Mouse (Mus musculus) CH12F3 (cell line): ENCODE results near the gene Nvl.

Experiments used
- in situ Hi-C: fragments of 300-500 bp; cut with MboI; formaldehyde crosslinking; loops from 2 replicates; pipeline ENCODE4 v1.14.3; 2020; ENCODE audit warnings: low sequenced_read_pairs

The Nvl gene

DNA sequence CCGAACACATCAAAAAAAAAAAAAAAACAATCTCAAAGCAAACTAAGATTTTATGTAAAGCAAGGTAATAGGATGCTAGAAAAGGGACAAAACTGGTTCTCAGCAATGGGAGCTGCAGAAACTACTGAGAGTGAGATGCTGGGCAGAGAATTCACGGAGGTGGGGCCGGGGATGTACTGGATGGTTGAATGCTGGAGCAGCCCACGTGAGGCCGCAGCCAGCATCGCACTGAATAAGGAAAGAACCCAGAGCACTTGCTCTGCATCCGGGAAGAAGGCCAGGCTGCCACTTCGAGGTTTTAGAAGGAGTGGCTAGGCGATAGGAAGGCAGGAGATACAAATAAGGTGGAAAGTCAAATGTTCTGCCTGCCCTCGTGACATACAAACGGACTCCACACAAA, 74.3 kb downstream of the Nvl start:
- in situ Hi-C loops: no loop called here

- in situ Hi-C loops: no loop called here
Measured at GRCm38 (mm10) chr1:181068344-181068743, 75.7 kb downstream of the Nvl start.

- in situ Hi-C loops: no loop called here
Measured at GRCm38 (mm10) chr1:181064648-181065047, 79.4 kb downstream of the Nvl start.

- in situ Hi-C loops: no loop called here
Measured at GRCm38 (mm10) chr1:181063991-181064390, 80.0 kb downstream of the Nvl start.

DNA sequence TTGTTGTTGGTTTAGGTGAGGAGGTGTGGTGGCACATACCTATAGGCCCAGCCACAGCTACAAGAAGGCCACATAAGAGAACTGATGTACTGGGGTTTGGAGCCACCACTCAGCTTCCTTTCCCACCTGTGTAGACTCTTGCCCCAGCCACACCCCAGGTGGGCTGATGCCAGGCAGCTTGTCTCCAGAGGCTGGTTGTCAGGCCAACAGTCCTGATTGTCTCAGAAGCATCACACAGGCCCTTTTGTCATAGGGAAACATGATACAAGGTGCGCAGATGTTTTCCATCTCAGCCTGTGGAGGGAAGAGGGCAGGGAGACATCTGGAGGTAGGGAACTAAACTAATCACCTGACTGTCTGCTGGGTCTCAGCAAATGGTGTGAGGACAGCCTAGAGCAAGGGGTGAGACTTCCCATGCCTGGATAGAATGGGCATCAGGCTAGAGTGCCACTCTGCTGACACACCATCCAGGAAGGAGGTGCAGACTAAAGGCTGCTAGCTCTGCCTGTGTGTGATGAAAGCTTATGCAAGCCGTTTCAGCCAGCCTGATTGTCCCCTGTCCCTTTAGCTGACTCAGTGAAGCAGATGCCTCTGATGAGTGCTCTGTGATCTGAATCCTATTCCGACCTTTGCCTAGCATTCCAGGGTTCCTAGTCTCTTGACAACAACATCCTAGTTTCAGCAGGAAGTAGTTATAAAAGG, 82.1 kb downstream of the Nvl start:
- in situ Hi-C loops: no loop called here

- in situ Hi-C loops: no loop called here
Measured at GRCm38 (mm10) chr1:181052898-181053297, 91.1 kb downstream of the Nvl start.

DNA sequence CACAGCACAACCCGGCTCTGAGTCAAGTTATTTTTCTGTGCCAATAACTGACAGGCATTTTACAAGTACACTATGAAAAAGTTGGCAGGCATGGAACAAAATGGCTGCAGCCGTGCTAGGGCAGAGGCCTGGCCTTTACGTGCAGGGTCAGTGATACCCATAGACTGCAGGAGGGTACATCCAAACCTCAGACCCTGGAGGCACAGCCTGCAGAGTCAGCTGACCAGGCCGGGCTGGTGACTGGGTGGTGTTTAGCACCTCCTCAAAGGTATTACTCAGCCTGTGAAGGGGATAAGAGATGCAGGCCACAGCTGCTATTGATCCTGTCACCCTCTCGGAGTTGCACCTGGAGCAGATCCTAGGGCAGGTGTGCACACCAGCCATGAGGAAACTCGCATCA, 93.1 kb downstream of the Nvl start, which contains the start of gene 9130409I23Rik:
Gene 9130409I23Rik, plus strand, starts transcription at position 301 of the 400 bp plus-strand sequence.
- in situ Hi-C loops: no loop called here

DNA sequence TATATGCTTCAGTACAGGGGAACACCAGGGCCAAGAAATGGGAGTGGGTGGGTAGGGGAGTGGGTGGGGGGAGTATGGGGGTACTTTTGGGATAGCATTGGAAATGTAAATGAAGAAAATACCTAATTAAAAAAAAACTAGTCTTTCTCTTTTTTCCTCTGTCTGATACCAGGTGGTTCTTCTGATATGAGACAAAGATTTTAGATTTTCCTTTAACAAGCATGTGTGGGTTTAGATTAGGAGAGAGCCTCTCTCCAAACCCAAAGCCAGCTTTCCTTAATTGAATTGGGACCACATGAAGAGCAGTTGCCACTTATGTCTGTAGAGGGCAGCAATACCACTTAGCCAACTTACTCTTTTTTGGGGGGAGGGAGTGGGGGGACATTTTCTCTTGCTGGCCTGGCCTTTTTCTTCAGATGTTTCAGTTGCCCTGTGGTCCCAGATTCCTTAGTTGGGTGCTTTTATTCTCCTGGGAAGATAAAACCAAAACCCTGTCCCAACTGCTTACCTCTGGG, 94.6 kb downstream of the Nvl start:
- in situ Hi-C loops: no loop called here

GRCm38 (mm10) chr1:181047520-181047919, 96.5 kb downstream of the Nvl start:
- in situ Hi-C loops: no loop called here

GRCm38 (mm10) chr1:181039652-181040051, 104.4 kb downstream of the Nvl start:
- in situ Hi-C loops: no loop called here

GRCm38 (mm10) chr1:181037623-181038022, 106.4 kb downstream of the Nvl start:
- in situ Hi-C loops: no loop called here
